Mouse (Mus musculus) midbrain, embryonic 10.5 days (tissue): Measurements from ENCODE around the gene Ubxn2a. TPM values are rescaled to one million over a fixed set of nuclear protein-coding genes. Genes with fewer than 3 reads are reported as not detected.
"Not testable (repeated sequence)": the region's sequence is repeated elsewhere in the genome, so short reads cannot be mapped to it uniquely, and the experiment has no call there.

ENCODE experiments used
- DNase-seq: peaks from one replicate; pipeline ENCODE4 v3.0.0-alpha.2; 2017; ENCODE audit warnings: low spot score
- H3K27ac ChIP-seq: fragments of 300-500 bp; sonication (generic); replicated peaks from 2 replicates; pipeline ENCODE4 v1.5.1; 2016; ENCODE audit warnings: mild to moderate bottlenecking
- H3K27me3 ChIP-seq: fragments of 300-500 bp; sonication (generic); 2 replicates; pipeline ENCODE4 v1.6.1; 2016; ENCODE audit warnings: low read depth, mild to moderate bottlenecking; ENCODE audit not compliant: poor library complexity, severe bottlenecking
- H3K36me3 ChIP-seq: fragments of 300-500 bp; sonication (generic); 2 replicates; pipeline ENCODE4 v1.6.1; 2016; ENCODE audit warnings: mild to moderate bottlenecking, moderate library complexity
- H3K4me1 ChIP-seq: fragments of 300-500 bp; sonication (generic); 2 replicates; pipeline ENCODE4 v1.6.1; 2016
- H3K4me3 ChIP-seq: fragments of 300-500 bp; sonication (generic); 2 replicates; pipeline ENCODE4 v1.5.1; 2016; ENCODE audit warnings: mild to moderate bottlenecking, moderate library complexity
- H3K9me3 ChIP-seq: fragments of 300-500 bp; sonication (generic); replicated peaks from 2 replicates; pipeline ENCODE4 v1.6.1; 2016; ENCODE audit warnings: mild to moderate bottlenecking
- WGBS: fragments of 180-500 bp; shearing (Covaris S2); methylation state at CpG from one replicate; pipeline ENCODE4 v1.1.7; 2016; 5-methylcytosine and 5-hydroxymethylcytosine counted together
- polyA plus RNA-seq: library from polyadenylated mRNA; unstranded; fragments of >200 nt; fragmentation: Nextera tagmentation; extraction: Ambion mirVana; gene quantifications from 2 replicates; pipeline ENCODE4 v1.2.1, GENCODE M21; 2016

The Ubxn2a gene
- polyA plus RNA-seq = 19.1 and 21.1 TPM in 2 replicates

GRCm38 (mm10) chr12:4906951-4907906 lies at the start of gene Ubxn2a:
Ubxn2a (minus strand) TSS chr12:4907705.
- H3K4me1 ChIP-seq = peaks cover 8% of the 10 kb centered on the region
- peak within 1 kb of the TSS; percentile 77 for H3K4me3 ChIP-seq
- no peaks in the 10 kb centered on the region for H3K9me3 ChIP-seq
- under 1% methylated on average over 124 of the region's 125 CpGs for WGBS
- H3K27ac ChIP-seq = peak within 1 kb of the TSS; percentile 89
- DNase-seq = peak; percentile 89
- H3K27me3 ChIP-seq = no peaks in the 10 kb centered on the region
- no peaks in the 10 kb centered on the region for H3K36me3 ChIP-seq

DNA sequence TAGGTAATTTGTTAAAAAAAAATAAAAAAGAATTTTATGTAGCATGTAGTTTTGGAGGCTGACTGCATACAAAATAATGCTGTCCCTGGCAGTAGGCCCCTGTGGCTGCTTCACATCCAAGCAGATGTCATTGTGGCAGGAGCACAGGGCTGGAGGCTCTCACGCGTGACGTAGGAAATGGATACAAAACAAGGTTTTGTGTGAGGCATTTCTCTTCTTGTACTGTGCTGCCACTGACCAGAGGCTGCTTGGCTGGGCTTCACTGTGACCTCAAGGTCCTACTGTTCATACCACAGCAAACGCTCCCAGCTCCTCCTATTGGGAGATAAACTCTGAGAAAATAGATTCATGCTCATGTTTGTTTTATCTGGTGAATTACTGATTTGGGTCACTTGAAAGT lies 45.7 kb upstream of the Ubxn2a start:
- 92% methylated on average over 4 of the region's 4 CpGs for WGBS
- H3K36me3 ChIP-seq = peaks cover 92% of the 10 kb centered on the region
- no peak overlapping the region for H3K4me3 ChIP-seq
- no peaks in the 10 kb centered on the region for H3K9me3 ChIP-seq
- DNase-seq = no peak
- H3K27me3 ChIP-seq = no peaks in the 10 kb centered on the region
- no peak overlapping the region for H3K27ac ChIP-seq
- no peaks in the 10 kb centered on the region for H3K4me1 ChIP-seq

- Histone ChIP-seq H3K4me1 (no peaks in the 10 kb centered on the region), H3K27me3 (no peaks in the 10 kb centered on the region), H3K36me3 (peaks cover 95% of the 10 kb centered on the region), H3K4me3 (no peak overlapping the region), H3K27ac (no peak overlapping the region), H3K9me3 (no peaks in the 10 kb centered on the region)
- WGBS = 96% methylated on average over 1 of the region's 1 CpGs
- DNase-seq = no peak
Measured at GRCm38 (mm10) chr12:4952272-4952671, 44.8 kb upstream of the Ubxn2a start.

DNA sequence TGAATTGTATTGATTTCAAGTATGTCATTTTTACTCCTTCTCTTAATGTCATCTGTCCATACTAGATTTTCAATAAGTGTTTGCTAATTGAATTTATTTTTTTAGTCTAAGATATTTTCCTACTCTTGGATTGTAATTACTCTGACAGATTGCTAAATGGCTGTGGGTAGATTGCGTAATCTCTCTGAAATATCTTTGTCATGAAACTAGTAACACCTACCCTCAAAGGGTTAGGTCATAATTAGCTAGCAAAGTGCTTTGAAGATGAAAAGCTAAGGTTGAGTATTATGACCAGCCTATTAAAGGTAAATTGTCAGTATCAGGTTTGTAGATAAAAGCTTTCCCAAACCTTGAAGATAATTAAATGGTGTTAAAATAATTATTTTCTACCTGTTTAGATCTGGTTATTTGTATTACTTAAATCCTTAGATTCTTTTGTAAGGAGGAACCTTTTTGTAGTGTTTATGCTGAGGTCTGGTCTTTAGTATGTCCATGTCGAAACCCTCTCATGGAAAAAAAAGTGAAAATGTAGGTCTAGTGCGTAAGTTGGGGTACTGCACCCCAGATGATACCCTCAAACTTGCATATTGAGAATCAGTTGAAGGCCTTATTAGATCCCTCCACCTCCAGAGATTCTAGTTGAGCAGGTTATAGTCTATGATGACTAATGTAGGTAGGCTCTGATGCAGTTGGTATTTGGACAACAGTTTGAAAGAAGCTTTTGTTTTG lies 23.5 kb upstream of the Ubxn2a start:
- DNase-seq = no peak
- no peaks in the 10 kb centered on the region for H3K4me1 ChIP-seq
- peaks cover 12% of the 10 kb centered on the region for H3K36me3 ChIP-seq
- no peak overlapping the region for H3K4me3 ChIP-seq
- no peaks in the 10 kb centered on the region for H3K27me3 ChIP-seq
- 95% methylated on average over 3 of the region's 3 CpGs for WGBS
- H3K27ac ChIP-seq = no peak overlapping the region
- no peaks in the 10 kb centered on the region for H3K9me3 ChIP-seq

GRCm38 (mm10) chr12:4928197-4928596 lies 20.7 kb upstream of the Ubxn2a start:
- 96% methylated on average over 2 of the region's 2 CpGs for WGBS
- DNase-seq = no peak
- no peak overlapping the region for H3K4me3 ChIP-seq

DNA sequence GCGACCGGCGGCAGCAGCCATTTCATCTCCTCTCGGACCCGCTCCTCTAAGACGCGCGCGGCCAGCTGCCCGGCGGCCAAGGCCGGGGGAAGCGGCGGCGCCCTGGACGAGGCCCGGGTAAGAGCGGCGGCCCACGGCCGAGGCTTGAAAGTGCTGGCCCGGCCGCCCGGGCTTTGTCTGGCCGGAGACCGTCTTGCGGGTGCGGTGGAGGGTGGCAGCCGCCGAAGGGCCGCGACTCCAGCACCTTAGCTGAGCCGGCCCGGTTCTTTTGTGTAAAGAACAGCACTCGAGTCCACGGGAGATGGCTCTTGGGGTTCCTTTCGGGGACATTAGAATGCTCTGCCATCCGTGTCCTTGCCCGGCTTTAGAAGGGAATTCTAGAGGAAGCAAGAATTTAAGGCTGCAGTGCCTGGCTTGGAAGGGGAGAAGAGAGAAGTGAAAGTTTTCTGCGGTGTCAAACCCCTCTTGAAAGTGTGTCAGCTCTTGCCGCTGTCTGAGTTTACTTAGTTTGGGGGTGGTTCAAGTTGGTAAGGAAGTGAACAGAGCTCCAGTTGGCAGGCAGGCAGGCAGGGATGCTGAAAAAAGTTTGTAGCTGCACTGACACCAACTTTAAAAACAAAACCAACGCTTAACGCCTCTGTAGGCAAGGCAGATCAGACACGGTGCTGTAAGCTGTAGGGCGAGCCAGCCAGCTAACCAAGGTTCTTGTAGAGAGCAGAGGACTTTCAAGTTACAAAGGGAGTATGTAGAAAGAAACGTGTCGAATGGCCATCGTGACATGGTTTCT lies 10.5 kb upstream of the Ubxn2a start:
- Histone ChIP-seq H3K9me3 (no peaks in the 10 kb centered on the region), H3K4me3 (peak overlapping the region; percentile 91), H3K27ac (peak overlapping the region; percentile 99), H3K4me1 (peaks cover 23% of the 10 kb centered on the region), H3K36me3 (no peaks in the 10 kb centered on the region), H3K27me3 (no peaks in the 10 kb centered on the region)
- peak; percentile 81 for DNase-seq
- WGBS = under 1% methylated on average over 48 of the region's 48 CpGs

More at GRCm38 (mm10) chr12:4928197-4928596, 20.7 kb upstream of the Ubxn2a start:
- Histone ChIP-seq H3K27ac (no peak overlapping the region), H3K9me3 (no peaks in the 10 kb centered on the region), H3K4me1 (no peaks in the 10 kb centered on the region), H3K27me3 (no peaks in the 10 kb centered on the region), H3K36me3 (peaks cover 18% of the 10 kb centered on the region)

DNA sequence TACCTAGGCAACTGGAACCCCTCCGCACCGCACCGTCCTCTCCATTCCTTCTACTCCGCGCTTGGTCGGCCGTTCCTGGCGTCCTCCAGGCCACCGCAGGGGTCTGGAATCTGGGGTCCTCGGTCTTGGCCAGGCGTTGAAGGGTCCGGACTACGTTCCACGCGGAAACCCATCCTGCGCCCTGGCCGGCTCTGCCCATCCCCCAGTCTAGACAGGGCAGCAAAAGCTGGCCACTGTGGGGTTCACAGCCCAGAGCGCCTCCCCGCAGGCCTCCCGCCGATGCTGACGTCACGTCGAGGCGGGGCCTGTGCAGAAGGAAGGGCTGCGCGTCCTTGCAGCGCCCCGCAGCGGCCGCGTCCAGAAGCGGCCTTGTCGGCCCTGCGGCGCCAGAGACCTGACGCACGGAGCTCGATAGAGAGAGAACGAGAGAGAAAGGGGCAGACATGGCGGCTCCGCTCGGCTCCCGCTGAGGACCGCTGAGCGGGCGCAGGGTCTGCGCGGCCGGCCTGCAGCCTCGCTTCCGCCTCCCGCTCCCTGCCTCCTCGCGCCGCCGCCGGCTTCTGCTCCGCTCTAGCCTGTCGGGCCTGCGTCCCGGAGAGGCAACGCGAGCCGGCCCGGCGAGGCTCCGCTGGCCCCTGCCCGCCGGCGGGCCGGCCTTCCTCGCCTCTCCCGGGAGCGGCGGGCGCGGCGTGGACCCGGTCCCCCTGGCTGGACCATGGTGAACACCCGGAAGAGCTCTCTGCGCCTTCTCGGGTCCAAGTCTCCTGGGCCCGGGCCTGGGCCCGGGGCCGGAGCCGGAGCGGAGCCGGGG lies 9.7 kb upstream of the Ubxn2a start, which contains the start of gene Atad2b:
Gene Atad2b, plus strand, starts transcription at position 360 of the 811 bp plus-strand sequence.
- Histone ChIP-seq H3K36me3 (no peaks in the 10 kb centered on the region), H3K9me3 (no peaks in the 10 kb centered on the region), H3K4me3 (peak within 1 kb of the TSS; percentile 91), H3K27ac (peak within 1 kb of the TSS; percentile 99), H3K27me3 (no peaks in the 10 kb centered on the region), H3K4me1 (peaks cover 23% of the 10 kb centered on the region)
- peak; percentile 96 for DNase-seq
- WGBS = under 1% methylated on average over 89 of the region's 89 CpGs

DNA sequence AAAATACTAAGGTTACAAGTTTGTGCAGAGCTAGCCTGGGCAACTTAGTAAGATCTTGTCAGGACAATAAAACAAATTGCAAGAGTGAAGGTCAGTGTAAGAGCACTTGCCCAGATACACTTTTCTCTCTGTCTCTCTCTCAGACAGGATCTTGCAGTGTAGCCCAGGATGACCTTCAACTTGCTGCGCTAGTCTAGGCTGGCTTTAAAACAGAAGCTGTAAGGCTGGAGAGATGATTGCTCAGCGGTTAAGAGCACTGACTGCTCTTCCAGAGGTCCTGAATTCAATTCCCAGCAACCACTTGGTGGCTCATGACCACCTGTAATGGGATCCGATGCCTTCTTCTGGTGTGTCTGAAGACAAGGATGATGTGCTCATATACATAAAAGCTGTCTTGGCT lies 7.4 kb upstream of the Ubxn2a start:
- Histone ChIP-seq H3K9me3 (no peaks in the 10 kb centered on the region), H3K27ac (no peak overlapping the region), H3K4me3 (no peak overlapping the region), H3K36me3 (no peaks in the 10 kb centered on the region), H3K27me3 (no peaks in the 10 kb centered on the region), H3K4me1 (peaks cover 22% of the 10 kb centered on the region)
- DNase-seq = no peak
- 82% methylated on average over 3 of the region's 3 CpGs for WGBS

GRCm38 (mm10) chr12:4914441-4914840 lies 6.9 kb upstream of the Ubxn2a start:
- DNase-seq = no peak
- Histone ChIP-seq H3K27ac (no peak overlapping the region), H3K36me3 (no peaks in the 10 kb centered on the region), H3K27me3 (no peaks in the 10 kb centered on the region), H3K4me1 (peaks cover 17% of the 10 kb centered on the region), H3K9me3 (no peaks in the 10 kb centered on the region), H3K4me3 (no peak overlapping the region)
- 37% methylated on average over 3 of the region's 3 CpGs for WGBS

DNA sequence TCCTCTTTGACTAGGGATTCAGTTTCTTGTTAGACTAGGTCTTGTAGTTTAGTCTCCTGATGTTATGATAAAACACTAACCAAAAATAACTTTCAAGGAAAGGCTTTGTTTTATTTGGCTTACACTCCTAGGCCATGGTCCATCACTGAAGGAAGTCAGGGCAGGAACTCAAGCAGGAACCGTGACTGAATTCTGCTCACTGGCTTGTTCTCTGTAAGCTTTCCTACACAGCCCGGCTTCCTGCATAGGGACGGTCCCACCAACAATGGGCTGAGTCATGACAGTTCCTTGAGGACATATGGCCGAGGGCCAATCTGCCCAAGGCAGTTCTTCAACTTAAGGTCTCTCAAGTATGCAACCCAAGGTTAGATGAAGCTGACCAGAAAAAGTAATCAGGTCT lies 4.2 kb upstream of the Ubxn2a start:
- WGBS = 89% methylated on average over 4 of the region's 4 CpGs

DNA sequence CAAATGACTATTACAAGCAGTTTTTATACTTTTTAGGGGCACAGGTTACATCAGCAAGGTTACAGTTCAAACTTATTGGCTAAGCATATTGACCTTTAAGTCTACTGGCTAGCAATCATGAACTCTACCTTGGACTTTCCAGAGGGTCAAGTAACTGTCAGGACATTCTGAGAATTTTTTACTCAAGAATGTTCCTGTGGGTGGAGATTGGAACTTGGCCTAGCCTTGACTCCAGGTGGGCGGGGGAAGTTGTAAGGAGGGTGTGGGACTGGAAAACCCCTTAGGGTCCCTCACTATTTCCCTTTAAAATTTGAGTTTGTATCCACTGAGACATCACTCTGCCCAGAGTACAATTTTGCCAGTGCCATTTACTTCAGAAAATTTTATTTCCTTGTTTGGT lies 3.0 kb upstream of the Ubxn2a start:
- not testable (repeated sequence) for H3K27me3 ChIP-seq, H3K27ac ChIP-seq, H3K4me3 ChIP-seq, H3K36me3 ChIP-seq, H3K9me3 ChIP-seq, DNase-seq
- WGBS = 94% methylated on average over 1 of the region's 1 CpGs
- H3K4me1 ChIP-seq = peaks cover 10% of the 10 kb centered on the region

More for the DNA sequence above, 4.2 kb upstream of the Ubxn2a start:
- peaks cover 10% of the 10 kb centered on the region for H3K4me1 ChIP-seq
- no peaks in the 10 kb centered on the region for H3K36me3 ChIP-seq
- DNase-seq = no peak
- no peaks in the 10 kb centered on the region for H3K27me3 ChIP-seq
- no peaks in the 10 kb centered on the region for H3K9me3 ChIP-seq
- H3K4me3 ChIP-seq = no peak overlapping the region
- H3K27ac ChIP-seq = no peak overlapping the region
